Mouse (Mus musculus) Muller cell, postnatal 12 days (primary cell): Measurements from ENCODE around the gene Olfr1442.
"Not testable (repeated sequence)": the region's sequence is repeated elsewhere in the genome, so short reads cannot be mapped to it uniquely, and the experiment has no call there.

ENCODE experiments used
- DNase-seq: peaks from one replicate; pipeline ENCODE4 v3.0.0-alpha.2; 2015; ENCODE audit errors: inconsistent ontology term

Olfr1442 gene

GRCm38 (mm10) chr19:12670139-12670538 lies at the start of gene Olfr1442:
Olfr1442 (plus strand) TSS chr19:12670439.
- DNase-seq: no peak

GRCm38 (mm10) chr19:12633176-12633575 lies 37.1 kb upstream of the Olfr1442 start, which contains the start of gene Glyat:
Glyat (plus strand) TSS chr19:12633308.
- peak; percentile 19 for DNase-seq

- no peak for DNase-seq
Observed at GRCm38 (mm10) chr19:12634259-12634658, 36.0 kb upstream of the Olfr1442 start.

GRCm38 (mm10) chr19:12634963-12635362 lies 35.3 kb upstream of the Olfr1442 start:
- DNase-seq: peak; percentile 32

- no peak for DNase-seq
Observed at GRCm38 (mm10) chr19:12636863-12637262, 33.4 kb upstream of the Olfr1442 start.

- no peak for DNase-seq
Observed at GRCm38 (mm10) chr19:12638049-12638448, 32.2 kb upstream of the Olfr1442 start.

- DNase-seq: no peak
Observed at GRCm38 (mm10) chr19:12649511-12649910, 20.7 kb upstream of the Olfr1442 start.

GRCm38 (mm10) chr19:12666156-12666555 lies 4.1 kb upstream of the Olfr1442 start:
- no peak for DNase-seq

- not testable (repeated sequence) for DNase-seq
Observed at GRCm38 (mm10) chr19:12668601-12669000, 1.6 kb upstream of the Olfr1442 start.

- no peak for DNase-seq
Observed at GRCm38 (mm10) chr19:12671051-12671450, 812 bp downstream of the Olfr1442 start.

GRCm38 (mm10) chr19:12677812-12678211 lies 7.6 kb downstream of the Olfr1442 start, which contains the start of gene Olfr1443:
Olfr1443 (plus strand) TSS chr19:12678112.
- DNase-seq: no peak

GRCm38 (mm10) chr19:12684638-12685037 lies 14.4 kb downstream of the Olfr1442 start:
- DNase-seq: no peak

GRCm38 (mm10) chr19:12685231-12685630 lies 15.0 kb downstream of the Olfr1442 start:
- no peak for DNase-seq

GRCm38 (mm10) chr19:12695590-12695989 lies 25.4 kb downstream of the Olfr1442 start, which contains the start of gene Keg1:
Keg1 (plus strand) TSS chr19:12695786.
- DNase-seq: no peak

GRCm38 (mm10) chr19:12696221-12696620 lies 26.0 kb downstream of the Olfr1442 start:
- DNase-seq: no peak

- no peak for DNase-seq
Observed at GRCm38 (mm10) chr19:12708458-12708857, 38.2 kb downstream of the Olfr1442 start.

- no peak for DNase-seq
Observed at GRCm38 (mm10) chr19:12708986-12709385, 38.7 kb downstream of the Olfr1442 start.

- DNase-seq: no peak
Observed at GRCm38 (mm10) chr19:12719189-12719588, 49.0 kb downstream of the Olfr1442 start.

GRCm38 (mm10) chr19:12720463-12720862 lies 50.2 kb downstream of the Olfr1442 start:
- no peak for DNase-seq

- DNase-seq: not testable (repeated sequence)
Observed at GRCm38 (mm10) chr19:12720919-12721318, 50.7 kb downstream of the Olfr1442 start.

GRCm38 (mm10) chr19:12721596-12721995 lies 51.4 kb downstream of the Olfr1442 start:
- not testable (repeated sequence) for DNase-seq

GRCm38 (mm10) chr19:12722308-12722707 lies 52.1 kb downstream of the Olfr1442 start:
- no peak for DNase-seq

- DNase-seq: peak; percentile 27
Observed at GRCm38 (mm10) chr19:12725851-12726250, 55.6 kb downstream of the Olfr1442 start.
